Mouse (Mus musculus) induced T-regulatory cell, adult 2 months (primary cell): ENCODE measurements around the gene Swi5.
A peak's percentile ranks its signal among the peaks of the same experiment; 100 is the strongest.

ENCODE experiments used
- DNase-seq: peaks from one replicate; pipeline ENCODE4 v3.0.0-alpha.2; 2012; ENCODE audit warnings: low read depth

Swi5 gene

GRCm38 (mm10) chr2:32260635-32261034, 27.2 kb downstream of the Swi5 start:
- peak; percentile 94 for DNase-seq

DNA sequence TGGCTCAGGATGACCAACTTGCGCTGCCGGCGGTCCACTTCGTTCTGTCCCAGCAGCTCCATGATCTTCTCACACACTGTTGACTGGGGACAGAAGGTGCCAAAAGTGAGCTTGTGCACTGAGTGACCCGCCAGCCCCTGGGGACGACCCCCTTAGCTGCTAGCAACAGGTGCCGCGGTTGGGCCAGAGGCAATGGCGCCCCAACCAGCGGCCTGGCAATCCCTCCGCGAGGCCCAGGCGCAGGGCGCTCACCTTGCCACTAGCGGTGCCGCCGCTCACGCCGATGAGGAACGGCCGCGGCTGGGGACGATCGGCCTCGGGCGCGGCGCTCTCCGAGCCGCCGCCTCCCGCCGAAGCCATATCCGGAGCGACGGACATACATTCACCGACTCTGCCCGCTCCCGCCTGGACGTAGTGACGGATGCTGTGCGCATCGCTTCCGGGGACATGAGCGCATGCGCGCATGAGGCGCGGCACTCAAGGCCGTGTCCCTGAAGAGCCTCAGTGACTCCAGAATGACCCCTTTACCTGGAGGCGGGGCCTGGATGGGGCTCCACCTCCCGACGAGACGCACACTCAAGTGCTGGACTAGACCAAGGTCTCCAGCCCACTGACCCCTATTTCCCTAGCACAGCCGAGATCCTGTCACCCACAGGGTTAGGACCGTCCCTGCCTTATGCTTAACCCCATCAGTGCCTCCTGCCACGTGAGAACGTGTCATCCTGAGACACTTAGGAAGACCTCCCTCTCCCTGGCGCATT, 28.0 kb downstream of the Swi5 start, which contains the start of gene Uck1:
Gene Uck1 (minus strand): TSS at position 503 of the 761 bp plus-strand sequence.
- DNase-seq: peak; percentile 95

- DNase-seq: peak; percentile 25
Observed at GRCm38 (mm10) chr2:32258887-32259533, 28.9 kb downstream of the Swi5 start.

- no peak for DNase-seq
Observed at GRCm38 (mm10) chr2:32256273-32256672, 31.6 kb downstream of the Swi5 start.

DNA sequence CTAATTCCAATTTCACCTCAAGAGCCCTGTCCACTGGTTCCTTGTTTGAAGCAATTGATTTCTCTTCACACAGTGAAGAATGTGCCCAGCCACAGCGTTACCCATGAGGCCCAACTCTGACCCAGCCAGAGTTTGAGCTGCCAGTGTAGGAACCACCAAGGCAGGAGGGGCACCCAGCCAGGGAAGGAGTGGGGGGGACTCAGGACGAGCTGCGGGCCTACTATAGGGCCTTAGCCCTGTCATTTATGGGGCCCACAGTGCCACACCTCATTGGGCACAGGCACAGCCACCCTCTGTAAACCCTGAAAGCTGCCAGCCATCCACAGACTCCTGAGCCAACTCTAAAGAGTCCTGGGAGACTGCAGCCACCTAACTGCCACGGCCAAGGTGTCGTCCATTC, 33.3 kb downstream of the Swi5 start:
- no peak for DNase-seq

DNA sequence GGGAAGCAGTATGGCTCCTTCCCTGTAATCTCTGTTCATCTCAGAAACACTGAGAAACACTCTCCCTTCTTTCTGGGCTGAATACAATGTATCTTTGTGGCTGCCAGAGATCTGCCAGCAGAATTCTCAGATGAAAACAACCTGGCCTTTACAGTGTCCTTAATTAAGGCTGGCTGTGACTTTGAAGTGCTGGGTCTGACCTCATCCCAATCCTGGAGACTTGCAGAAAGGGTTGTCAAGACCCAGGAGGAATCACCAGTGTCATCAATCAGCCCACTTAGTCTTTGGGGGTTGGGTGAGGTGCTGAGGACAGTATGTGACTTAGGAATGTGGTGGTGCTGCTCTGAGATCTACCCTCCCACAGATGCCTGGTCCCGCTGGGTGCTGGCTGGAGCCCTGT, 34.5 kb downstream of the Swi5 start:
- no peak for DNase-seq

DNA sequence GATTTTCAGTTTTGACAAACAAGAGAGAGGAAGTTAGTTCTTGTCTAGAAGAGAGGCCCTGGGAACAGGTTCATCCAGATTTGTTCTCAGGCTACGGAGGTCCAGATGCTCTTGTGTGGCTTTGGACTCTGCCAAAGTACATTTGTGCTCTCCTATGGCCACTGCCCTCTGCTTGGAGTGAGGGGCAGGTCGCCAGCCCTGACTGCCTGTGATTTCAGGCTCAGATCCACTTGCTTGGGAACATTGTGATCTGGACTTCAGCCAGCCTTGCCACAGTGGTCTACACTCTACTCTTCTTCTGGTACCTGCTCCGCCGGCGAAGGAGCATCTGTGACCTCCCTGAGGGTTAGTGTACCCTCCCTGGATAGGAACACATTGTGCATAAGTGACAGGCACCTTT, 35.2 kb downstream of the Swi5 start:
- DNase-seq: no peak

DNA sequence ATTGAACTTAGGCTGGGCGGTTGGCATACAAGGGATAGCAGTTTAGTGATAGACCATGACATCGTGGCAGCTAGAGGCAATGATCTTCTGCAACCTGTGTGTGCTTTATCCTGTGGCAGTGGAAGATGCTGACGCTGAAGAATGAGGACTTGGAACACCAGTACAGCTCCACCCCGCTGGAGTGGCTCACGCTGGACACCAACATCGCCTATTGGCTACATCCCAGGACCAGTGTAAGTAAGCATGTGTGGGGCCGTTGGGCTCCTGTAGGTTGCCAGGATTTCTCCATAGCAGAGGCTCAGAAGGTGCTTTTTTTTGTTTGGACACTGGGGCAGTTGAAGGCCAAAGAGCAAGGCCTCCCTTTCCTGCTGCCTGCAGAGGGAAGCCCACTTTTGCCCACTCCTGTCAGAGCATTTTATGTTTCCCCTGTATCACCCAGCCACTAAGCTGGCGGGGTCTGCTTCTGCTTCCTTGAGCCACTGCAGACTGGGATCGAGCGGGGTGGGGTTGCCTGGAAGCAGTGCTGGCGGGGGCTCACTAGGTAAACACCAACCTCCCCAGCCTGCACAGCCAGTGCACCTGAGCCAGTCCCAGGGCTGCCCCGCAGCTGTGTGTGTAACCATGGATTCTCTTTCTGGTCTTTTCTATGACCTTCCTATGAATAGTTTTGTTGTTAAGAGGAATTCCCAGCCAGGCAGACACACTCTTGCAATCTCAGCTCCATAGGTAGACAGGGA, 35.9 kb downstream of the Swi5 start:
- no peak for DNase-seq

- DNase-seq: no peak
Observed at GRCm38 (mm10) chr2:32248377-32249361, 39.2 kb downstream of the Swi5 start.

GRCm38 (mm10) chr2:32246741-32247140, 41.1 kb downstream of the Swi5 start:
- DNase-seq: no peak

- no peak for DNase-seq
Observed at GRCm38 (mm10) chr2:32242986-32243385, 44.9 kb downstream of the Swi5 start.

DNA sequence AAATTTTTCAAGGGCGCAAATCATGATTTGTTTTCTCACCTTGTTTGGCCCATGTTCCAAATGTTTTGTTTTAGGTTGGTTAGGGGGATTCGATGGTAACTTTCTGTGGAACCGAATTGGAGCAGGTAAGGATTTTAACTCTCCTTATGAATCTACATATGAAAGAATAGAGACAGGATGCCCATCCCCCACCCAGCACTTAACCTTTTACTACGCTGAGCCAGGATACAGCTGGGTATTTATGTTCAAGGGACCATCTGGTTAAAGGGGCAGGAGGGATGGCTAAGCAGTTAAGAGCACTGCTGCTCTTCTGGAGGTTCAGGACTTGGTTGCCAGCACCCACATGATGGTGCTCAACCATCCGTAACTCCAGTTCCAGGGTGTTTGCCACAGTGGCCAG, 47.3 kb downstream of the Swi5 start:
- DNase-seq: no peak

- DNase-seq: no peak
Observed at GRCm38 (mm10) chr2:32238708-32239435, 49.0 kb downstream of the Swi5 start.

DNA sequence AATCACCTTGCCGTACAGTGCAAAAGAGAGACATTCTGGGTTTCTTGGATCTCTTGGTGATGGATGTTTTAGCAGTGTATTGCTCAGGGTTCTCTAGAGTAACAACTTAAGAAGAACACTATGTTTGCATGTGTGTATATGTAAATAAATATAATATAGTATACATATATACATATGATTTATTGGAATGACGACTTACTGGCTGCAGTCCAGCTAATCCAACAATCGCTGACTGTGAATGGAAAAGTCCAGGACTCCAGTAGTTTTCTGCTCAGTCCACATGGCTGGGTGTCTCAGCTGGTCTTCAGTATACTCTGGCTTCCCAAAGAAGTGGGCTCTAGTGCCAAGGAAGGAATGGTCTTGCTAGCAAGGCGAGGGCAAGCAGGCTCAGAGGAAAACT, 50.3 kb downstream of the Swi5 start:
- DNase-seq: no peak

DNA sequence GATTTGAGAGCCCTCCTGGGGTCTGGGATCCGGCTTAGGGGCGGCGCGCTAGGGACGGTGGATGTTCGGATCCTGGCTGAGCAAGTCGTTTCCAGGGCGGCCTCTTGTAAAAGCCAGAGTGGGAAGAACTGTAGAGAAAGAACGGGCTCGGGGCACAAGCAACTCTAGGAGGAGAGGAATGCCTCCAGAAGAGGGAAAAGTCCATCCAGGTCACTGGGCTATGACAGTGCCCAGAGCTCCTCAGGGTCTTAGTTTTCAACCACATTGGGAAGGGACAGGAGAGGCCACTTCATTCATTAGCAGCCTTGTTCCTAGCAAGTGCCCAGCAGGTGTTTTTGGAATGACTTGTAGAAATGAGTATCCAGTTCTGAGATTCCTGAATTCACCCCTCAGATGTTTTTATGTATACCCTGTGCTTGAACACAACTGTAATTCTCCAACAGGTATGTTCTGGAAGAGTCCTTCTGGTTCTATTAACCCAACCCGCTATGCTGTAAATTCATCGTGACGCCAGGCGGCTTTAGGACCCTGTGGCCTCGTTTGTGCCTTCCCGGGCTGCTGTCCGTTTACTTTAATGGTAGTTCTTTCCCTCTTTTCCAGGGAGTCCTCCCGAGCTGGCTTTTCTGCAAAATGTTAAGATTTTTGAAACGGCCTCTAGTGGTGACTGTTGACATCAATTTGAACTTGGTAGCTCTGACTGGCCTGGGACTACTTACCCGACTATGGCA, 51.0 kb downstream of the Swi5 start:
- DNase-seq: peak; percentile 78

GRCm38 (mm10) chr2:32235886-32236759, 51.8 kb downstream of the Swi5 start, which contains the start of gene Pomt1:
Pomt1 (plus strand) TSS chr2:32236590.
- DNase-seq: peak; percentile 96

GRCm38 (mm10) chr2:32235433-32235832, 52.4 kb downstream of the Swi5 start:
- peak; percentile 43 for DNase-seq
